ENCODE assay signal across 33 mouse cellular contexts in the genomic region with DNA sequence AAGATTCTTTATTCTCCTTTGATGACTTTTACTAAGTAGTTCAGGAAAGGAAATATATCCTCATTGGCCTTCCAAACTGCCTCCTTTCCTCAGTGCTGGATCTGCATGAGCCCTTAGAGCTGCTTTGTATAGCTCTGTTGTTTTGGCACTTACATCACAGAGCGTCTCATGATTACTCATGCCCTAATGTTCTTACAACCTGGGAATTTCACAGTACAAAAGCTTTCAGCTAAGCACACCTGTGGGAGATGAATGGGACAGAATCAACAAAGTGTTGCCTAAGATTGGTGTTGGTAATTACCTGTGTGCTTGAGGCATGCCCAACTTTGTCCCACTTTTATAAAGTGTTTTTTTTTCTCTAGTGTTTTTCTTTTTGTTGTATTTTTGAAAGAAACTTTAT. TPM values are rescaled to one million over a fixed set of nuclear protein-coding genes. Genes with fewer than 3 reads are reported as not detected.
DNase-seq lines count a peak whose midpoint lies in the region; ATAC-seq and TF ChIP-seq lines count a peak whose summit lies in the region.
"Had no signal": no experiment of that assay in that cellular context is flagged by ENCODE, and none has a peak within 500 bp of the region (broad histone marks: within the 10 kb centered on the region; RNA-seq: fewer than 3 reads in every experiment).

No protein-coding gene starts in this region.

- 43% methylated on average over 1 of the region's 1 CpGs for WGBS in forebrain, embryonic 11.5 days
- 42% methylated on average over 1 of the region's 1 CpGs for WGBS in forebrain, postnatal 0 days
- 62% methylated on average over 1 of the region's 1 CpGs for WGBS in lung, postnatal 0 days
- WGBS in embryonic facial prominence, embryonic 15.5 days = 54% methylated on average over 1 of the region's 1 CpGs
- WGBS in stomach, postnatal 0 days = 50% methylated on average over 1 of the region's 1 CpGs

- H3K4me3 ChIP-seq in forebrain, embryonic 11.5 days (ENCODE audit: low read depth, low read length) = no peak overlapping the region
- H3K4me3 ChIP-seq in forebrain, postnatal 0 days (ENCODE audit: low read depth, low read length) = no peak overlapping the region
- H3K4me3 ChIP-seq in lung, postnatal 0 days (ENCODE audit: low read depth, low read length) = no peak overlapping the region
- H3K4me3 ChIP-seq in embryonic facial prominence, embryonic 15.5 days (replicated peaks) = no peak overlapping the region
- no peak overlapping the region for H3K4me3 ChIP-seq in stomach, postnatal 0 days (ENCODE audit: low read depth, low read length)
- H3K4me3 ChIP-seq: forebrain, embryonic 15.5 days; heart, embryonic 13.5 days; limb, embryonic 12.5 days; liver, embryonic 12.5 days; midbrain, embryonic 12.5 days; myocyte; neural tube, embryonic 12.5 days had no signal

- H3K4me2 ChIP-seq in forebrain, embryonic 11.5 days (ENCODE audit: low read depth, low read length, severe bottlenecking) = no peak overlapping the region
- H3K4me2 ChIP-seq in forebrain, postnatal 0 days (ENCODE audit: low read depth) = no peak overlapping the region
- no peak overlapping the region for H3K4me2 ChIP-seq in lung, postnatal 0 days (replicated peaks; ENCODE audit: low read depth, low read length)
- H3K4me2 ChIP-seq in embryonic facial prominence, embryonic 15.5 days (replicated peaks) = no peak overlapping the region
- H3K4me2 ChIP-seq in stomach, postnatal 0 days (replicated peaks; ENCODE audit: low read depth) = no peak overlapping the region
- H3K4me2 ChIP-seq: forebrain, embryonic 15.5 days; heart, embryonic 13.5 days; hindbrain, embryonic 14.5 days; limb, embryonic 12.5 days; liver, embryonic 12.5 days; midbrain, embryonic 12.5 days; neural tube, embryonic 12.5 days had no signal

- H3K27ac ChIP-seq in forebrain, embryonic 11.5 days (ENCODE audit: low read depth, low read length) = no peak overlapping the region
- no peak overlapping the region for H3K27ac ChIP-seq in forebrain, postnatal 0 days (ENCODE audit: low read depth, low read length)
- no peak overlapping the region for H3K27ac ChIP-seq in lung, postnatal 0 days (ENCODE audit: low read length)
- H3K27ac ChIP-seq in embryonic facial prominence, embryonic 15.5 days (replicated peaks) = no peak overlapping the region
- no peak overlapping the region for H3K27ac ChIP-seq in stomach, postnatal 0 days (replicated peaks)
- H3K27ac ChIP-seq: forebrain, embryonic 15.5 days; heart, embryonic 13.5 days; hindbrain, embryonic 14.5 days; limb, embryonic 12.5 days; liver, embryonic 12.5 days; midbrain, embryonic 12.5 days; neural tube, embryonic 12.5 days had no signal

- H3K4me1 ChIP-seq in forebrain, embryonic 11.5 days (replicated peaks; ENCODE audit: control insufficient read depth, insufficient read depth, low read length) = no peaks in the 10 kb centered on the region
- H3K4me1 ChIP-seq in forebrain, postnatal 0 days (ENCODE audit: insufficient read depth) = no peaks in the 10 kb centered on the region
- H3K4me1 ChIP-seq in lung, postnatal 0 days (ENCODE audit: insufficient read depth, low read depth, low read length) = no peaks in the 10 kb centered on the region
- no peaks in the 10 kb centered on the region for H3K4me1 ChIP-seq in embryonic facial prominence, embryonic 15.5 days
- no peaks in the 10 kb centered on the region for H3K4me1 ChIP-seq in stomach, postnatal 0 days (replicated peaks; ENCODE audit: control insufficient read depth, insufficient read depth)
- H3K4me1 ChIP-seq: forebrain, embryonic 15.5 days; heart, embryonic 13.5 days; limb, embryonic 12.5 days; liver, embryonic 12.5 days; midbrain, embryonic 12.5 days; neural tube, embryonic 12.5 days had no signal

- no peaks in the 10 kb centered on the region for H3K9me3 ChIP-seq in forebrain, embryonic 11.5 days (ENCODE audit: control insufficient read depth, low read length)
- no peaks in the 10 kb centered on the region for H3K9me3 ChIP-seq in forebrain, postnatal 0 days (ENCODE audit: low read length)
- no peaks in the 10 kb centered on the region for H3K9me3 ChIP-seq in lung, postnatal 0 days (ENCODE audit: low read length)
- H3K9me3 ChIP-seq in embryonic facial prominence, embryonic 15.5 days (replicated peaks) = no peaks in the 10 kb centered on the region
- no peaks in the 10 kb centered on the region for H3K9me3 ChIP-seq in stomach, postnatal 0 days (ENCODE audit: control insufficient read depth, low read length)
- H3K9me3 ChIP-seq: forebrain, embryonic 15.5 days; heart, embryonic 13.5 days; limb, embryonic 12.5 days; liver, embryonic 12.5 days; midbrain, embryonic 12.5 days; neural tube, embryonic 12.5 days had no signal

- no peak for TF ChIP-seq CTCF in forebrain, postnatal 0 days (IDR thresholded peaks at IDR 0.05; ENCODE audit: low read depth)
- TF ChIP-seq CTCF in lung, postnatal 0 days (IDR thresholded peaks at IDR 0.05) = no peak
- no peak for TF ChIP-seq CTCF in stomach, postnatal 0 days (IDR thresholded peaks at IDR 0.05; ENCODE audit: low read depth)

- no peak for TF ChIP-seq EP300 in lung, postnatal 0 days (IDR thresholded peaks at IDR 0.05)
- TF ChIP-seq EP300 in stomach, postnatal 0 days (optimal IDR thresholded peaks at IDR 0.05) = peak; percentile 85

- no peaks in the 10 kb centered on the region for H3K27me3 ChIP-seq in forebrain, embryonic 11.5 days (ENCODE audit: control insufficient read depth, insufficient read depth, low read length)
- H3K27me3 ChIP-seq in forebrain, postnatal 0 days (ENCODE audit: insufficient read depth, low read length) = no peaks in the 10 kb centered on the region
- no peaks in the 10 kb centered on the region for H3K27me3 ChIP-seq in lung, postnatal 0 days (replicated peaks; ENCODE audit: insufficient read depth, low read length)
- H3K27me3 ChIP-seq in embryonic facial prominence, embryonic 15.5 days = no peaks in the 10 kb centered on the region
- H3K27me3 ChIP-seq in stomach, postnatal 0 days (ENCODE audit: control insufficient read depth, insufficient read depth, low read length) = no peaks in the 10 kb centered on the region
- H3K27me3 ChIP-seq: forebrain, embryonic 15.5 days; heart, embryonic 13.5 days; limb, embryonic 12.5 days; liver, embryonic 12.5 days; midbrain, embryonic 12.5 days; neural tube, embryonic 12.5 days had no signal

- no peak overlapping the region for H3K9ac ChIP-seq in forebrain, embryonic 11.5 days (ENCODE audit: low read length)
- H3K9ac ChIP-seq in forebrain, postnatal 0 days = no peak overlapping the region
- no peak overlapping the region for H3K9ac ChIP-seq in lung, postnatal 0 days (replicated peaks; ENCODE audit: low read depth)
- no peak overlapping the region for H3K9ac ChIP-seq in embryonic facial prominence, embryonic 15.5 days
- H3K9ac ChIP-seq in stomach, postnatal 0 days (ENCODE audit: low read length) = no peak overlapping the region
- H3K9ac ChIP-seq: forebrain, embryonic 15.5 days; heart, embryonic 13.5 days; hindbrain, embryonic 14.5 days; limb, embryonic 12.5 days; liver, embryonic 12.5 days; midbrain, embryonic 12.5 days; neural tube, embryonic 12.5 days had no signal

- no peaks in the 10 kb centered on the region for H3K36me3 ChIP-seq in forebrain, embryonic 11.5 days (ENCODE audit: control insufficient read depth, insufficient read depth, low read length)
- H3K36me3 ChIP-seq in forebrain, postnatal 0 days (ENCODE audit: insufficient read depth) = no peaks in the 10 kb centered on the region
- H3K36me3 ChIP-seq in lung, postnatal 0 days (ENCODE audit: insufficient read depth, low read length) = no peaks in the 10 kb centered on the region
- no peaks in the 10 kb centered on the region for H3K36me3 ChIP-seq in embryonic facial prominence, embryonic 15.5 days
- H3K36me3 ChIP-seq in stomach, postnatal 0 days (ENCODE audit: control insufficient read depth, insufficient read depth, low read length) = no peaks in the 10 kb centered on the region
- H3K36me3 ChIP-seq: forebrain, embryonic 15.5 days; heart, embryonic 13.5 days; limb, embryonic 12.5 days; liver, embryonic 12.5 days; midbrain, embryonic 12.5 days; neural tube, embryonic 12.5 days had no signal

- ATAC-seq in forebrain, embryonic 11.5 days (replicated peaks; ENCODE audit: low FRiP score) = 0 out of 2 replicates have a peak, but pooled peaks have one; percentile 16
- ATAC-seq in forebrain, postnatal 0 days = no peak
- peak; percentile 46 for ATAC-seq in lung, postnatal 0 days
- peak; percentile 86 for ATAC-seq in embryonic facial prominence, embryonic 15.5 days (ENCODE audit: insufficient number of reproducible peaks, low FRiP score, low TSS enrichment, low read depth)
- ATAC-seq in stomach, postnatal 0 days (ENCODE audit: low FRiP score, low TSS enrichment) = no peak
- ATAC-seq: forebrain, embryonic 15.5 days; intestine, postnatal 0 days; liver, embryonic 12.5 days had no signal

- DNase-seq in forebrain, embryonic 11.5 days (ENCODE audit: low spot score) = no peak
- no peak for DNase-seq in forebrain, postnatal 0 days
- DNase-seq in lung, postnatal 0 days (ENCODE audit: low spot score) = peak; percentile 19
- DNase-seq in lung, postnatal 14 days = no peak
- no peak for DNase-seq in stomach, postnatal 0 days (ENCODE audit: low spot score)
- DNase-seq in frontal cortex, postnatal 14 days (ENCODE audit: low spot score in 2 of 2) = no peak
- no peak for DNase-seq in kidney, adult 8-10 months
- DNase-seq: adrenal gland, postnatal 36 days; cerebellum, adult 8-10 months; cerebellum, postnatal 36 days; heart, postnatal 10 days; kidney, postnatal 14 days; layer of hippocampus, adult 9-11 months had no signal

RNA-seq across cellular contexts. Expression of a gene that starts 12.0 kb away (rescaled TPM):
- 0.31 and 0.59 TPM in 2 replicates for polyA plus RNA-seq in forebrain, embryonic 11.5 days (2014; fragmentation: Nextera tagmentation; extraction: Ambion mirVana)
- total RNA-seq in forebrain, postnatal 0 days (2014; rRNA removed) = not detected in 2 replicates
- polyA plus RNA-seq in forebrain, postnatal 0 days (2015; fragmentation: Nextera tagmentation; extraction: Ambion mirVana) = 0.38 TPM in 1 of 2 replicates, not detected in the other
- not detected in 2 replicates for polyA plus RNA-seq in lung, postnatal 0 days (2015; fragmentation: Nextera tagmentation; extraction: Ambion mirVana)
- polyA plus RNA-seq in embryonic facial prominence, embryonic 15.5 days (2015; fragmentation: Nextera tagmentation; extraction: Ambion mirVana) = 29.6 and 55.0 TPM in 2 replicates
- polyA plus RNA-seq in stomach, postnatal 0 days (2015; fragmentation: Nextera tagmentation; extraction: Ambion mirVana) = not detected in 2 replicates
- total RNA-seq: adrenal gland, adult 18-20 months; adrenal gland, postnatal 36 days; gastrocnemius, adult 8-10 months; gastrocnemius, postnatal 4 days; heart, adult 8-10 months; heart, postnatal 10 days; hematopoietic stem cell, adult 5-6 weeks; left cerebral cortex, postnatal 10 days; megakaryocyte, adult 5-6 weeks; MEL; midbrain, postnatal 0 days had no signal
- polyA plus RNA-seq: forebrain, embryonic 15.5 days; heart, embryonic 13.5 days; hindbrain, embryonic 14.5 days; intestine, postnatal 0 days; kidney, embryonic 14.5 days; limb, embryonic 12.5 days; liver, embryonic 12.5 days; midbrain, embryonic 12.5 days; myocyte; neural tube, embryonic 12.5 days had no signal

RNA-seq across cellular contexts. Expression of a gene that starts 16.1 kb away (rescaled TPM):
- polyA plus RNA-seq in forebrain, embryonic 11.5 days (2014; fragmentation: Nextera tagmentation; extraction: Ambion mirVana) = not detected in 2 replicates
- not detected in 2 replicates for total RNA-seq in forebrain, postnatal 0 days (2014; rRNA removed)
- not detected in 2 replicates for polyA plus RNA-seq in forebrain, postnatal 0 days (2015; fragmentation: Nextera tagmentation; extraction: Ambion mirVana)
- polyA plus RNA-seq in lung, postnatal 0 days (2015; fragmentation: Nextera tagmentation; extraction: Ambion mirVana) = not detected in 2 replicates
- polyA plus RNA-seq in embryonic facial prominence, embryonic 15.5 days (2015; fragmentation: Nextera tagmentation; extraction: Ambion mirVana) = 0.11 TPM in 1 of 2 replicates, not detected in the other
- polyA plus RNA-seq in stomach, postnatal 0 days (2015; fragmentation: Nextera tagmentation; extraction: Ambion mirVana) = not detected in 2 replicates
- total RNA-seq: adrenal gland, adult 18-20 months; adrenal gland, postnatal 36 days; gastrocnemius, adult 8-10 months; gastrocnemius, postnatal 4 days; heart, adult 8-10 months; heart, postnatal 10 days; hematopoietic stem cell, adult 5-6 weeks; left cerebral cortex, postnatal 10 days; megakaryocyte, adult 5-6 weeks; MEL; midbrain, postnatal 0 days had no signal
- polyA plus RNA-seq: forebrain, embryonic 15.5 days; heart, embryonic 13.5 days; hindbrain, embryonic 14.5 days; intestine, postnatal 0 days; kidney, embryonic 14.5 days; limb, embryonic 12.5 days; liver, embryonic 12.5 days; midbrain, embryonic 12.5 days; midbrain, postnatal 0 days; myocyte; neural tube, embryonic 12.5 days had no signal

RNA-seq across cellular contexts. Expression of a gene that starts 20.6 kb away (rescaled TPM):
- not detected in 2 replicates for polyA plus RNA-seq in forebrain, embryonic 11.5 days (2014; fragmentation: Nextera tagmentation; extraction: Ambion mirVana)
- total RNA-seq in forebrain, postnatal 0 days (2014; rRNA removed) = 0.08 TPM in 1 of 2 replicates, not detected in the other
- not detected in 2 replicates for polyA plus RNA-seq in forebrain, postnatal 0 days (2015; fragmentation: Nextera tagmentation; extraction: Ambion mirVana)
- not detected in 2 replicates for polyA plus RNA-seq in lung, postnatal 0 days (2015; fragmentation: Nextera tagmentation; extraction: Ambion mirVana)
- 7.0 and 17.8 TPM in 2 replicates for polyA plus RNA-seq in embryonic facial prominence, embryonic 15.5 days (2015; fragmentation: Nextera tagmentation; extraction: Ambion mirVana)
- polyA plus RNA-seq in stomach, postnatal 0 days (2015; fragmentation: Nextera tagmentation; extraction: Ambion mirVana) = not detected in 2 replicates
- total RNA-seq: adrenal gland, adult 18-20 months; adrenal gland, postnatal 36 days; gastrocnemius, adult 8-10 months; gastrocnemius, postnatal 4 days; heart, adult 8-10 months; heart, postnatal 10 days; hematopoietic stem cell, adult 5-6 weeks; left cerebral cortex, postnatal 10 days; megakaryocyte, adult 5-6 weeks; MEL had no signal
- polyA plus RNA-seq: forebrain, embryonic 15.5 days; heart, embryonic 13.5 days; hindbrain, embryonic 14.5 days; intestine, postnatal 0 days; kidney, embryonic 14.5 days; limb, embryonic 12.5 days; liver, embryonic 12.5 days; midbrain, embryonic 12.5 days; myocyte; neural tube, embryonic 12.5 days had no signal

RNA-seq across cellular contexts. Expression of a gene that starts 35.3 kb away (rescaled TPM):
- polyA plus RNA-seq in forebrain, embryonic 11.5 days (2014; fragmentation: Nextera tagmentation; extraction: Ambion mirVana) = 0.16 TPM in 1 of 2 replicates, not detected in the other
- not detected in 2 replicates for total RNA-seq in forebrain, postnatal 0 days (2014; rRNA removed)
- not detected in 2 replicates for polyA plus RNA-seq in forebrain, postnatal 0 days (2015; fragmentation: Nextera tagmentation; extraction: Ambion mirVana)
- not detected in 2 replicates for polyA plus RNA-seq in lung, postnatal 0 days (2015; fragmentation: Nextera tagmentation; extraction: Ambion mirVana)
- 0.85 and 0.94 TPM in 2 replicates for polyA plus RNA-seq in embryonic facial prominence, embryonic 15.5 days (2015; fragmentation: Nextera tagmentation; extraction: Ambion mirVana)
- 79.4 and 79.9 TPM in 2 replicates for polyA plus RNA-seq in stomach, postnatal 0 days (2015; fragmentation: Nextera tagmentation; extraction: Ambion mirVana)
- total RNA-seq: adrenal gland, adult 18-20 months; adrenal gland, postnatal 36 days; gastrocnemius, adult 8-10 months; gastrocnemius, postnatal 4 days; heart, adult 8-10 months; heart, postnatal 10 days; hematopoietic stem cell, adult 5-6 weeks; left cerebral cortex, postnatal 10 days; megakaryocyte, adult 5-6 weeks; MEL; midbrain, postnatal 0 days had no signal
- polyA plus RNA-seq: forebrain, embryonic 15.5 days; heart, embryonic 13.5 days; hindbrain, embryonic 14.5 days; limb, embryonic 12.5 days; midbrain, embryonic 12.5 days; midbrain, postnatal 0 days; myocyte; neural tube, embryonic 12.5 days had no signal

Comparison
In these comparisons a context has a peak if more than half of its experiments do, and no peak if none do; other contexts are left out.
1. ATAC-seq: peak in forebrain, embryonic 11.5 days (single experiment), lung, postnatal 0 days (single experiment) and embryonic facial prominence, embryonic 15.5 days (single experiment); none in forebrain, postnatal 0 days (single experiment) and stomach, postnatal 0 days (single experiment).
2. RNA of a gene that starts 12.0 kb away (polyA plus RNA-seq): 29.6 to 55.0 TPM in embryonic facial prominence, embryonic 15.5 days; 0.31 to 0.59 TPM in forebrain, embryonic 11.5 days, 0.38 TPM in forebrain, postnatal 0 days, not detected in lung, postnatal 0 days and not detected in stomach, postnatal 0 days; every median in the first group is over 10 times any median in the second.